Mouse (Mus musculus): ENCODE results near the gene Insrr. TPM values are rescaled to one million over a fixed set of nuclear protein-coding genes. Genes with fewer than 3 reads are reported as not detected.

Insrr gene
- polyA plus RNA-seq, 1 experiment from 2014 or later: 1.2 TPM

Other genes starting within 250 kb of the Insrr start
- 17.1 and 18.9 TPM in 2 replicates for gene Arhgef11, start 179.4 kb upstream of the Insrr start, polyA plus RNA-seq (2014; fragmentation: Nextera tagmentation; extraction: Ambion mirVana)
- gene Lrrc71, start 48.3 kb upstream of the Insrr start, polyA plus RNA-seq (2014; fragmentation: Nextera tagmentation; extraction: Ambion mirVana): 0.60 and 1.5 TPM in 2 replicates
- 16.2 and 19.5 TPM in 2 replicates for gene Ntrk1, start 1.8 kb upstream of the Insrr start, polyA plus RNA-seq (2014; fragmentation: Nextera tagmentation; extraction: Ambion mirVana)
- 26.7 and 29.6 TPM in 2 replicates for gene Pear1, start 27.4 kb downstream of the Insrr start, polyA plus RNA-seq (2014; fragmentation: Nextera tagmentation; extraction: Ambion mirVana)
- 0.08 TPM in 1 of 2 replicates, not detected in the other for gene Sh2d2a, start 49.8 kb downstream of the Insrr start, polyA plus RNA-seq (2014; fragmentation: Nextera tagmentation; extraction: Ambion mirVana)
- gene Prcc, start 88.7 kb downstream of the Insrr start, polyA plus RNA-seq (2014; fragmentation: Nextera tagmentation; extraction: Ambion mirVana): 13.0 and 13.5 TPM in 2 replicates
- gene Hdgf, start 109.4 kb downstream of the Insrr start, polyA plus RNA-seq (2014; fragmentation: Nextera tagmentation; extraction: Ambion mirVana): 205 and 217 TPM in 2 replicates
- 64.8 and 66.6 TPM in 2 replicates for gene Mrpl24, start 122.6 kb downstream of the Insrr start, polyA plus RNA-seq (2014; fragmentation: Nextera tagmentation; extraction: Ambion mirVana)
- 20.9 and 22.9 TPM in 2 replicates for gene Isg20l2, start 133.4 kb downstream of the Insrr start, polyA plus RNA-seq (2014; fragmentation: Nextera tagmentation; extraction: Ambion mirVana)
- gene Rrnad1, start 133.8 kb downstream of the Insrr start, polyA plus RNA-seq (2014; fragmentation: Nextera tagmentation; extraction: Ambion mirVana): 12.8 and 13.3 TPM in 2 replicates
- gene Crabp2, start 151.7 kb downstream of the Insrr start, polyA plus RNA-seq (2014; fragmentation: Nextera tagmentation; extraction: Ambion mirVana): 145 and 175 TPM in 2 replicates
- 36.4 and 40.5 TPM in 2 replicates for gene Nes, start 174.1 kb downstream of the Insrr start, polyA plus RNA-seq (2014; fragmentation: Nextera tagmentation; extraction: Ambion mirVana)
- 0.63 and 1.1 TPM in 2 replicates for gene Bcan, start 203.3 kb downstream of the Insrr start, polyA plus RNA-seq (2014; fragmentation: Nextera tagmentation; extraction: Ambion mirVana)
- not detected in 2 replicates for gene Hapln2, start 230.6 kb downstream of the Insrr start, polyA plus RNA-seq (2014; fragmentation: Nextera tagmentation; extraction: Ambion mirVana)
- 28.0 and 29.8 TPM in 2 replicates for gene Gpatch4, start 246.2 kb downstream of the Insrr start, polyA plus RNA-seq (2014; fragmentation: Nextera tagmentation; extraction: Ambion mirVana)